Mouse (Mus musculus) brain, embryonic 14.5 days (tissue): ENCODE data around the gene Cnga2.

Experiments used
- CTCF ChIP-seq: fragments of 200-500 bp; IDR thresholded peaks from 2 replicates; pipeline ENCODE4 v1.5.1; 2012; ENCODE audit warnings: inconsistent platforms, mild to moderate bottlenecking, moderate library complexity, borderline replicate concordance; ENCODE audit not compliant: insufficient read depth, insufficient read length; ENCODE audit errors: extremely low read depth
- POLR2A ChIP-seq: fragments of 200-500 bp; IDR thresholded peaks from 2 replicates; pipeline ENCODE4 v1.6.1; 2012; ENCODE audit warnings: mild to moderate bottlenecking, inconsistent platforms, borderline replicate concordance; ENCODE audit not compliant: poor library complexity, insufficient read depth, insufficient read length, severe bottlenecking; ENCODE audit errors: extremely low read depth

GRCm38 (mm10) chrX:71983775-71984174 lies 7.9 kb upstream of the Cnga2 start:
- TF ChIP-seq CTCF (no peak; the same call in 1 of the 2 replicates), POLR2A (no peak)
